Mouse (Mus musculus): ENCODE data around the gene Serping1. TPM values are rescaled to one million over a fixed set of nuclear protein-coding genes. Genes with fewer than 3 reads are reported as not detected.
A peak's percentile ranks its signal among the peaks of the same experiment; 100 is the strongest.

Gene Serping1
- polyA plus RNA-seq, 1 experiment from 2014 or later = 49.4 TPM

DNA sequence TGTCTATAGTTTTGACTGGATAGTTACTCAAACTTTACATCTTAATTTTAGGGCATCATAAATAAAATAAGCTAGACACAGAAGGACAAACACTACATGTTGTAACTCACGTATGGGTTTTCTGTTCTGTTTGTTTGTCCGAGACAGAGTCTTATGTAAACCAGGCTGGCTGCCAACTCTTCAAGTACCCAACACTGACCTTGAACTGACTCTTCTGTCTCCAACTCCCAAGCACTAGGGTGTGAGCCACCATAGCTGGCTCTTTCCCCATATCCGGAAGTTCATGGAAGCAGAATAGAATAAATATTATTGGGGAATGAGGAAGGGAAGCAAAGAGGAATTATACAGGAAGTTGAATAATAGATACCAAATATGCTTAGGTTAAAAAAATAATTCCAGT, 17.3 kb upstream of the Serping1 start:
- peaks cover 13% of the 10 kb centered on the region; the same call in 1 of the 2 replicates for H3K9me3 ChIP-seq (ENCODE audit: control insufficient read depth)
- no peaks in the 10 kb centered on the region for H3K27me3 ChIP-seq (replicated peaks; ENCODE audit: control insufficient read depth, insufficient read depth, low read length)
- no peaks in the 10 kb centered on the region for H3K36me3 ChIP-seq (ENCODE audit: control insufficient read depth, insufficient read depth)
- H3K4me2 ChIP-seq (replicated peaks; ENCODE audit: low read depth) = no peak overlapping the region
- no peak overlapping the region for H3K27ac ChIP-seq (ENCODE audit: low read depth, low read length)
- H3K4me1 ChIP-seq (replicated peaks; ENCODE audit: control insufficient read depth, insufficient read depth, low read length) = no peaks in the 10 kb centered on the region
- WGBS = 53% methylated on average over 3 of the region's 3 CpGs
- no peak overlapping the region for H3K9ac ChIP-seq (ENCODE audit: low read depth, low read length)
- no peak for TF ChIP-seq CTCF (IDR thresholded peaks at IDR 0.05; ENCODE audit: low read depth)
- no peak for ATAC-seq
- no peak overlapping the region for H3K4me3 ChIP-seq (ENCODE audit: low read depth, low read length)

- TF ChIP-seq CTCF (IDR thresholded peaks at IDR 0.05; ENCODE audit: low read depth) = no peak
- ATAC-seq = no peak
- Histone ChIP-seq H3K9me3 (ENCODE audit: control insufficient read depth) (peaks cover 9% of the 10 kb centered on the region; the same call in 1 of the 2 replicates), H3K4me3 (ENCODE audit: low read depth, low read length) (no peak overlapping the region), H3K4me2 (replicated peaks; ENCODE audit: low read depth) (no peak overlapping the region), H3K4me1 (replicated peaks; ENCODE audit: control insufficient read depth, insufficient read depth, low read length) (no peaks in the 10 kb centered on the region), H3K9ac (ENCODE audit: low read depth, low read length) (no peak overlapping the region), H3K27ac (ENCODE audit: low read depth, low read length) (no peak overlapping the region), H3K36me3 (ENCODE audit: control insufficient read depth, insufficient read depth) (no peaks in the 10 kb centered on the region), H3K27me3 (replicated peaks; ENCODE audit: control insufficient read depth, insufficient read depth, low read length) (no peaks in the 10 kb centered on the region)
- 57% methylated on average over 9 of the region's 9 CpGs for WGBS
Observed at GRCm38 (mm10) chr2:84790418-84790817, 15.2 kb upstream of the Serping1 start.

- no peak for TF ChIP-seq CTCF (IDR thresholded peaks at IDR 0.05; ENCODE audit: low read depth)
- no peak overlapping the region for H3K4me3 ChIP-seq (ENCODE audit: low read depth, low read length)
- 63% methylated on average over 3 of the region's 3 CpGs for WGBS
Observed at GRCm38 (mm10) chr2:84788316-84788715, 13.1 kb upstream of the Serping1 start.

DNA sequence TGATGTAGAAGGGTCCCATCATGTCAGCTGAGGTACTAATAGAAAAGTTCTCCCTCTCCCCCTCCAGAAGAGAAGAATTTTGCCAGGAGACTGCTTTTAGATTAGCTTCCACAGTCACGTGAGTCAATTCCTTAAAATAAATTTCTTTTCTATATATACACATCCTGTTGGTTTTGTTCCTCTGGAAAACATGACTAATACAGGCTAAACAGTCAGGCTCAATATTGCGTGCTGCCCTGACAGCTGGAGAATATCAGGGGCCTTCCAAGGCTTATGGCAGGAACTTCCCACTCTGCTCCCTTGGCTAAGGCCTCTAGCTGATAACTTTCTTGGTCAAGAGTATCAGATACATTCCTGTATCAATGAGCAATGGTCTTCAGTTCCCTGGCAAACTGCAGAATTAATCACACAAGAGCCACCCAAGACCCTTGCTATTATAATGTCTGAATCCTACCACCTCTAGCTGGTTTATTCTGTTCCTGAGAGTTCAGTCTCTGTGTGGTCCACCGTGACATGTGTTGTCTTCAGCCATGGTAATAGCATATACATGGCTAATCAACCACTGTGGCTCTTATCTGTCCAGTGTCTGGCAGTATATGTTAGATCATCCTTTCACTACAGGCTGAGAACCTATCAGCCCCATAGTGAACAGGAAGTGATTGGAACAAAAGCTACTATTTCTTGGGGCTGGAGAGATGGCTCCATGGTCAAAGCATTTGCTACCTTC, 8.8 kb upstream of the Serping1 start:
- no peak overlapping the region for H3K4me2 ChIP-seq (replicated peaks; ENCODE audit: low read depth)
- no peak overlapping the region for H3K4me3 ChIP-seq (ENCODE audit: low read depth, low read length)
- H3K9me3 ChIP-seq (ENCODE audit: control insufficient read depth) = no peaks in the 10 kb centered on the region
- 56% methylated on average over 3 of the region's 3 CpGs for WGBS
- no peak for TF ChIP-seq CTCF (IDR thresholded peaks at IDR 0.05; ENCODE audit: low read depth)
- H3K27ac ChIP-seq (ENCODE audit: low read depth, low read length) = peak overlapping the region; percentile 8; the same call in 1 of the 2 replicates
- 0 out of 2 replicates have a peak, but pooled peaks cover 5% of the 10 kb centered on the region for H3K4me1 ChIP-seq (replicated peaks; ENCODE audit: control insufficient read depth, insufficient read depth, low read length)
- H3K27me3 ChIP-seq (replicated peaks; ENCODE audit: control insufficient read depth, insufficient read depth, low read length) = no peaks in the 10 kb centered on the region
- H3K36me3 ChIP-seq (ENCODE audit: control insufficient read depth, insufficient read depth) = no peaks in the 10 kb centered on the region
- H3K9ac ChIP-seq (ENCODE audit: low read depth, low read length) = no peak overlapping the region
- ATAC-seq = no peak

More at GRCm38 (mm10) chr2:84788316-84788715, 13.1 kb upstream of the Serping1 start:
- no peak for ATAC-seq
- no peak overlapping the region for H3K27ac ChIP-seq (ENCODE audit: low read depth, low read length)
- H3K36me3 ChIP-seq (ENCODE audit: control insufficient read depth, insufficient read depth) = no peaks in the 10 kb centered on the region
- H3K9me3 ChIP-seq (ENCODE audit: control insufficient read depth) = no peaks in the 10 kb centered on the region
- H3K4me1 ChIP-seq (replicated peaks; ENCODE audit: control insufficient read depth, insufficient read depth, low read length) = 0 out of 2 replicates have a peak, but pooled peaks cover 5% of the 10 kb centered on the region
- no peaks in the 10 kb centered on the region for H3K27me3 ChIP-seq (replicated peaks; ENCODE audit: control insufficient read depth, insufficient read depth, low read length)
- H3K4me2 ChIP-seq (replicated peaks; ENCODE audit: low read depth) = no peak overlapping the region
- H3K9ac ChIP-seq (ENCODE audit: low read depth, low read length) = no peak overlapping the region

DNA sequence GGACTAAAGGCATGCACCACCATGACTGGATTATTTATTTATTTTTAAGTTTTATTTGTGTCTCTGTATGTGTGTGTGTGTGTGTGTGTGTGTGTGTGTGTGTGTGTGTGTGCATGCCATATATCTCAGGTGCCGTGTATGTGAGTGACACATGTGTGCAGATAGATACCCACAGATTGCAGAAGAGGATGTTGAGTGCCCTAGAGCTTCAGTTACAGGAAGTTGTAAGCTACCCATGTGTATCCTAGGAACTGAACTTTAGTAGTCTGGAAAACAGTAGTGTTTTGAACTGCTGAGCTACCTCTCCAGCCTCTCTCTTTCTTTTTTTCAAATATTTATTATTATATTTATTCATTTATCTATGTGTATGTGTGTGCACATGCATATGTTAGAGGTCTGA, 8.1 kb upstream of the Serping1 start:
- H3K4me1 ChIP-seq (replicated peaks; ENCODE audit: control insufficient read depth, insufficient read depth, low read length) = 0 out of 2 replicates have a peak, but pooled peaks cover 5% of the 10 kb centered on the region
- ATAC-seq = no peak

DNA sequence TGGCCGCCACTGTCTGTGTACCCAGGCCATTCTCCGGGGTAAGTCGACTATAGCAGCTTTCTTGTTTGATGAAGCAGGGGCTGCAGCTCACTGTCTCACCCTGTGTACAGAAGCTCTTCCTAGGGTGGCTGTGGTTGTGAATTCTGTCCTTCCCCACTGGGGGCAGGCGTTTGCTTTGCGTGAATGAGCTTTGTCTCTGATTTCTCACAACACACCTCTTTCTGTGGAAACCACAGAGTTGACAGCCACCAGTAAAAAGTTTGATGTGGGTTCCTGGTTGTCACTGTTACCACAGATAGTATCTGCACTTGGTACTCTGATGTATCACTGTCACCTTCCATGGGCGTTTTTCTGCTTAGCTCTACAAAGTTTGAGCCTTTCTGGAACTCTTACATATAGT, 4.0 kb upstream of the Serping1 start:
- Histone ChIP-seq H3K27me3 (replicated peaks; ENCODE audit: control insufficient read depth, insufficient read depth, low read length) (no peaks in the 10 kb centered on the region; the same call in 1 of the 2 replicates), H3K4me1 (replicated peaks; ENCODE audit: control insufficient read depth, insufficient read depth, low read length) (0 out of 2 replicates have a peak, but pooled peaks cover 3% of the 10 kb centered on the region), H3K36me3 (ENCODE audit: control insufficient read depth, insufficient read depth) (no peaks in the 10 kb centered on the region), H3K4me3 (ENCODE audit: low read depth, low read length) (no peak overlapping the region), H3K4me2 (replicated peaks; ENCODE audit: low read depth) (no peak overlapping the region), H3K27ac (ENCODE audit: low read depth, low read length) (no peak overlapping the region), H3K9ac (ENCODE audit: low read depth, low read length) (no peak overlapping the region), H3K9me3 (ENCODE audit: control insufficient read depth) (no peaks in the 10 kb centered on the region)
- no peak for ATAC-seq
- TF ChIP-seq CTCF (IDR thresholded peaks at IDR 0.05; ENCODE audit: low read depth) = peak; percentile 64
- WGBS = 49% methylated on average over 6 of the region's 6 CpGs

More for the DNA sequence above, 8.1 kb upstream of the Serping1 start:
- 74% methylated on average over 1 of the region's 1 CpGs for WGBS
- Histone ChIP-seq H3K9me3 (ENCODE audit: control insufficient read depth) (no peaks in the 10 kb centered on the region), H3K27ac (ENCODE audit: low read depth, low read length) (no peak overlapping the region), H3K36me3 (ENCODE audit: control insufficient read depth, insufficient read depth) (no peaks in the 10 kb centered on the region), H3K4me3 (ENCODE audit: low read depth, low read length) (no peak overlapping the region), H3K9ac (ENCODE audit: low read depth, low read length) (no peak overlapping the region), H3K4me2 (replicated peaks; ENCODE audit: low read depth) (no peak overlapping the region), H3K27me3 (replicated peaks; ENCODE audit: control insufficient read depth, insufficient read depth, low read length) (no peaks in the 10 kb centered on the region)
- no peak for TF ChIP-seq CTCF (IDR thresholded peaks at IDR 0.05; ENCODE audit: low read depth)

Data from intestine, postnatal 0 days (tissue).